Mouse (Mus musculus): ENCODE results near the gene Ipo7.
"Not testable (repeated sequence)": the region's sequence is repeated elsewhere in the genome, so short reads cannot be mapped to it uniquely, and the experiment has no call there.

Gene Ipo7

DNA sequence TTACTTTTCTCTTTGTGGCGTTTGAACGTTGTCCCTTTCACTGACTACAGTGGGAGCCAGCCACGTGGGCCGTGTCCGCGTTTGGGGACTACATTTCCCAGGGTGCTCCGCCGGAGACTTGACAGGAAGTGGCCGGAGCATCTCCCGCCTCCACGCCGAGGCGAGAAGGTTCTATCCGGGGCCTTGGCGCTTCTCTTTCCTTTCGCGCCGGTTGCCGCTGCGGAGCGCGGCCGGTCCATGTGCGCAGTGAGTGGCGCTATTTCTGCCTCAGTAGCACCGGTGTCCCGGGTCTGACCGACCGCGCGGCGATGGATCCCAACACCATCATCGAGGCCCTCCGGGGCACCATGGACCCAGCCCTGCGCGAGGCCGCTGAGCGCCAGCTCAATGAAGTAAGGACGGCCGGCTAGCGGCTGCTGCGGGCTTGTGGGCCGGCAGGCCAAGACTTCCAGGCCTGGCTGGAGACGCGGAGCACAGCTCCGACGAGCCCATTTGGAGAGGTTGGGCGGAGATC lies at the start of gene Ipo7:
Gene Ipo7 (plus strand): TSS at position 158 of the 514 bp plus-strand sequence.
- DNase-seq = peak; percentile 94

DNA sequence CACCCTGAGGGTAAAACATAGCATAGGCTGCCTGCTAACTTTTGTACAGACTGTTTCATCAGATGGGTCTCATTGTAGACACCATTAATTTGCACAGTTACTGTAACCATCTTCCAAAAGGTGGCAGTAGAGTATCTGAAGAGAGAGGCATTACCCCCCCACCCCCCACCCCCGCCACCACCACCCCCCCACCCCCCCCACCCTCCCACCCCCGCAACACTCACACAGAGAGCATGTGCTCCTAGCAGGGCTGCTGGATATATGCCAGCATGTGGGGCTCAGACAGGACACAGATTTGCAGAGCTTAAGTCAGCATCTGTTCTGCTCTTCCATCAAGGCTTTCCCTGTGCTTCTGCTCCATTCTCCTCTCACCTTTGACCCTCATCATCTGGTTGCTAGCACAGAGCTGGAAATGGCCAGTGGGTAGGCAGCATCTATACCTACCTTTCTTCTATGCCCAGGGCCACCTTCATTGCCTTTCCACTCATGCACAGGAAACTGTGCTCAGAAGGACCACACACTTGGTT lies 49.1 kb upstream of the Ipo7 start:
- DNase-seq = peak; percentile 58 to 70

- DNase-seq = no peak
Observed at GRCm38 (mm10) chr7:109969542-109969941, 48.5 kb upstream of the Ipo7 start.

GRCm38 (mm10) chr7:109975966-109976715 lies 41.9 kb upstream of the Ipo7 start:
- no peak for DNase-seq

GRCm38 (mm10) chr7:109977131-109977530 lies 40.9 kb upstream of the Ipo7 start:
- peak in 1 of 2 experiments; percentile 31 for DNase-seq

DNA sequence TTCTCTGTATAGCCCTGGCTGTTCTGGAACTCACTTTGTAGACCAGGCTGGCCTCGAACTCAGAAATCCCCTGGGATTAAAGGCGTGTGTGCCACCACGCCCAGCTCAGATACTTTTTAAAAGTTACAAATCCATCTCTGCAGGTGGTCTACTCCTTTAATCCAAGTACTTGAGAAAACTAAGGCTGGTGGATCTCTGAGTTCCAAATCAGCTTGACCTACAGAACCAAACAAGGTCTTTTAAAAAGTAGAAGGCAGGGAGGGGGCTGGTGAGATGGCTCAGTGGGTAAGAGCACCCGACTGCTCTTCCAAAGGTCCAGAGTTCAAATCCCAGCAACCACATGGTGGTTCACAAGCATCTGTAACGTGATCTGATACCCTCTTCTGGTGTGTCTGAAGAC lies 33.5 kb upstream of the Ipo7 start:
- not testable (repeated sequence) for DNase-seq

- no peak for DNase-seq
Observed at GRCm38 (mm10) chr7:109985661-109986132, 32.4 kb upstream of the Ipo7 start.

- DNase-seq = peak; percentile 99 to 100
Observed at GRCm38 (mm10) chr7:109986133-109986669, 31.9 kb upstream of the Ipo7 start.

DNA sequence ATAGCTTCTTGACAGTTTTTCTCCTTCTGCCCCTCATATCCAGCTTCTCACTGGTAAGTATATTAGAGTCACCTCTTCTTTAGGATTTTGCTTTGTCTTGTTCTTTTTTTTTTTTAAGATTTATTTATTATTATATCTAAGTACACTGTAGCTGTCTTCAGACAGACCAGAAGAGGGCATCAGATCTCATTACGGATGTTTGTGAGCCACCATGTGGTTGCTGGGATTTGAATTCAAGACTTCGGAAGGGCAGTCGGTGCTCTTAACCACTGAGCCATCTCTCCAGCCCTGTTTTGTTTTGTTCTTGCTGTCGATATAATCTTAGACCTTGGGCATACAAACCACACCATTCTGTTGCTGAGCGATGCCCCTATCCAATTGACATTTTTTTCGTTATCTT lies 31.3 kb upstream of the Ipo7 start, which contains the start of gene Tmem41b:
Gene Tmem41b (minus strand): TSS at position 155 of the 400 bp plus-strand sequence.
- not testable (repeated sequence) for DNase-seq

- no peak for DNase-seq
Observed at GRCm38 (mm10) chr7:109991286-109991685, 26.8 kb upstream of the Ipo7 start.

DNA sequence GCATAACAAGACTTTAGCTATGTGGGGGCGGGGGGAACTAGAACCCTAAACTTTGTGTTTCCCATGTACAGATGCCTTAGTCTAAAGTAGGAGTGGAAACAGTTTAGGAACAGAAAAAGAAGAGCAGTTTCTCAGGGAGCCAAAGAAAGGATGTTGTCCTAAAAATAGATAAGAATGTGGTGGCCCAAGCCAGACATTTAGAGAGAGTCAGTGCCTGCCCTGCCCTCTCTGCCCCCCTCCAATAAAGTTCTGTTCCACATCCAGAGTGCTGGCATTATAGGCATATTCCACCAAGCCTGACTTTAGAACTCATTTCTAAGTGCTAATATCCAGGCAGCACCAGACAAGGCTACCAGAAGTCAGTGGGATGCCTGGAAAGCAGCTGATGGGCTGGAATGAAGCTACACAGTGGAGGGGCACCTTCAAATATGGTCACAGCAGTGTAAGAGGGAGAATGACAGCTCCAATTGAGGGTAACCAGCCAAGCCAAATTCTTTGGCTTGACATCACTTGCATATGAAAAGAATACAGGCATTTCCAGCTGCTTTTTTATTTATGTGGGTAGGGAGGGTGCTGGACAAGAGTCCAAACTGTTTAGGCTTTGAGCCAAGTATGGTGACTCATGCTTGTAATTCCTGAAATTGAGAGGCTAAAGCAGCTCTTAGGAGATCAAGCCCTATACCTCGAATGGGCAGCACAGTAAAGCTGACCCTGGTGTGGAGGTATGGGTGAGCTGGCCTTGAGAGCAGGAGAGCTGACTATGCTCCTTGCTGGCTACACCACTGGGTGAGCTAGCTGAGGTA lies 24.7 kb upstream of the Ipo7 start:
- DNase-seq = peak; percentile 35 to 66

DNA sequence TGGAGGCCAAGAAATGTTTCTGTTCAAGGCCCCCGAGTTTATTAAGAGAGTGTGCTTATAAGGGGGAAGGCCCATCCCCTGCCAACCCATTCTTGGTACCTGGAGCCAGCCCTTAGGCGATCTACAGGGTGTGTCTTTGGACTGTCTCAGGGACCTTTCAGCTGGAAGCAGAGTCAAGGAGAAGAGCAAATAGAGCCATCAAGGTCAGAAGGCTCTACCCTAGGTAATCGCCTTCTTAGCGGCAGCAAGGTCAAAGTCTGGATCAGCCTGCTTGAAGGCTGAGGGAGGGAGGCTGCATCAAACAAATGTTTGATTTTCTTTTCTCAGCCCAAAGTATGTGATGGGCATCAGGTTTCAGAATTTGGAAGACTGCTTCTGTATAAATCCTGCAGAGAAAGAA lies 19.7 kb upstream of the Ipo7 start:
- no peak for DNase-seq

DNA sequence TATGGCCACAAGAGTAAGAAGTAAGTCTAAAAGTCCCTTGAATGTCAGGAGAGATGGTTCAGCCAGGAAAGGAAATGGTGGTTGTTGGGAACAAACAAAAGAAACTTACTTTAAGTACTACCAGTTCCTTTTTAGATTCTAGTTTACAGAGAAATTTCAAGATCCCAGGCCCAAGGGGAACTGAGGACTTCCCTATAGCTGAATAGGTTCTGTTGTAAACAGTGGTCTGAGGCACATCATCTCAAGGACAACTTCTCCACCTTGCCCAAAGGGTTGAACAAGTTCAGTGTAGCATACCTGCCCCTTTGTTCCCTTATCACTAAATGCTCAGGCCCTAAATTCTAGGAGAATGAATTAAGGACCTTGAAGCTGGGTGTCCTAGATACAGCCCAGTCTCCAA lies 16.0 kb upstream of the Ipo7 start:
- DNase-seq = no peak

DNA sequence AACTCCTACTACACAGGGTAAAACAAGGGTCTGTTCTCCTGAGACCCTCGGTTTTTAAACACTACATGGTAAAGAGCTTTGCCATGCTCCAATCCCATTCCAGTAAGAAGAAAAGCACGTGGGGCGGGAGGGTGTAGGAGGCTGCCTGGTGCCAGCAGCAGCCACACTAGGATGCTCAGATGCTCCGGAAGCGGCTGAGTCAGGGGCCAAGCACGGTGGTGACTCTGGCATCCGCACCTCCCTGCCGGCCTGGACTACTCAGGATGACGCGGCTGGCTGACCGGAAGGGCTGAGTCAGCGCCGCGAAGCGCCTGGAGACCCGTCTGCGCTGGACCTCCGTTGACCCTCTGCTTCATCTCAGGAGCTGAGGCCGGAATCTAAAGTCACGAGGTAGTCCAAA lies 15.1 kb upstream of the Ipo7 start:
- DNase-seq = peak; percentile 68 to 76

DNA sequence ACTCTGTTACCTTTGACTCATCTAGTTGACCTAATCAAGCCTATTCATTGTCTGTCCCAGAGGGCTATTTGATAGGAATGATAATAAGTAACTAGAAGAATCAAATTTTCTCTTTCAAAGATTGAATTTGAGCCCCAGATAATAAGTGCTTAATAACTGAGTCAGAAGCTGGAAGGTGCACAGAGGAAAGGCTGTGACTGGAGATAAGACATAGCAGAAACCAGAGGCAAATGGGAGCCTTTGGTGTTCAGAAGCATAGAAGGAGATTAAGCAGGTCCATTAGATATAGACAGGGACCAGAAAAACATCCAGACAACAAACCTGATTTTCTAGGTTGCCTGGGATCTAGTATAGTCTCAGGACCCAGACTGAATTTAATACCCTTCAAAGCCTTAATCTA lies 12.1 kb upstream of the Ipo7 start:
- no peak for DNase-seq

DNA sequence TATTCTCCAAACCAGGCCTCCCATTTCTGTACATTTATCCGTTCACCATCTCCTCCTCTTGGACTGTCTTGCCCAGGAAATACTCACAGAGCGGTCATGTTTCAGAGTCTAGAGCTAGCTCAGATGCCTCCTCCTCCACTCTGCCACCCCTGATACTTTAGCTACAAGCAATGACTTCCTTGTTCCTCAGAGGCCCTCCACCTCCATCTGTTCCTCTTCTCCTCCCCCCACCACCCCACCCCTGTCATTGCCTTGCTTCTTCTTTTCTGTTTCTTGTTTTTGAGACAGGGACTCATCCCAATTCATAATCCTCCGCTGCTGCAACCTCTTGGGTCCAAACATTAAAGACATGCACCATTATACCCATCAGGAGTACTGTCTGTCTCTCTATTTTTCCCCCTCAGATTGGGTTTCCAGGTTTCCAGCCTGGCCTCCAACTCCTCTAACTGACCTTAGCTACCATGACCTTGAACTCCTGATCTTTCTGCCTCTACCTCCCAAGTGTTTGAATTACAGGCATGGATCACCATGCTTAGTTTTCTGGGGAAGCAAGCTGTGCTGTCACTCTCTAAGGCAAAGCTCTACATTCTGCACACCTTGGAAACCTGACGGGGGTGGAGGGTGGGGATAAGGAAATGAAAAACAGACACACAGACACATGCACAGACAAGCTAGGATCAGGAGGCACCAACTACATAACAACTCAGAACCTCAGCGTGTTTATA lies 11.4 kb upstream of the Ipo7 start:
- DNase-seq = peak in 1 of 2 experiments; percentile 9

DNA sequence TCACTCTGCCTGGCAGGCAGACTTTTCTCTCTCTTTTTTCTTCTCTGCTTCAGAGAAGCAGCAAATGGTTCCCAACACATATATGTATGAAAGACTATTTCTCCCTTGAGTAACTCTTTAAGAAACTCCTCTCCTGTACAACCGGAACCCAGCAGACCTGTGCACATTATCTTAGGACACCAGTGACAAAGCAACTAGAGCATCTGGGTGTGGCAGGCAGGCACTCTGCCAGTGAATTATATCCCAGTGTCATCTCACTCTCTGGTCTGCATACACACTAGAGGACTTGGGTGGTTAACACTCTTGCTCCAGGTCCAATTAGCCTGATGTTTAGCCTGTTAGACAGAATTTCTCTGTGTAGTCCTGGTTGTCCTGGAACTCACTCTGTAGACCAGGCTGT lies 9.6 kb upstream of the Ipo7 start:
- DNase-seq = no peak

DNA sequence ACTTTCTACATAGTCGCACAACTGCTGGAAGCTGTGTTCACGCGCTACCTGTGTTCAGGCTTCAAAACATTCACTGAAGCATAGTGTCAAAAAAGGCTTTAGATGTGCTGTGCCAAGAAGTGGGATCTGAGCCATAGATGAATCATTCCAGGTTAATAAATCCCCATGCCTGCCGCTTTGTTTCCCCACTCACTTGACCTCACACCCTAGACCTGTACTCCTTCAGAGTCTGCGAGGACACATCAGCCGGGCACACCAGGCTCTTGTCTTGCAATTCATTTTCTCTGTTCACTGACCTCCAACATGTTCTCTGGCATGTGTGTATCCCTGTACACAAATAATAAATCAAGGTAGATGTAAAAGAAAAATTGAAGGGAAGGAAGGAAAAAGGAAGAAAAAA lies 9.0 kb upstream of the Ipo7 start:
- DNase-seq = no peak

GRCm38 (mm10) chr7:110011417-110011816 lies 6.7 kb upstream of the Ipo7 start:
- no peak for DNase-seq

DNA sequence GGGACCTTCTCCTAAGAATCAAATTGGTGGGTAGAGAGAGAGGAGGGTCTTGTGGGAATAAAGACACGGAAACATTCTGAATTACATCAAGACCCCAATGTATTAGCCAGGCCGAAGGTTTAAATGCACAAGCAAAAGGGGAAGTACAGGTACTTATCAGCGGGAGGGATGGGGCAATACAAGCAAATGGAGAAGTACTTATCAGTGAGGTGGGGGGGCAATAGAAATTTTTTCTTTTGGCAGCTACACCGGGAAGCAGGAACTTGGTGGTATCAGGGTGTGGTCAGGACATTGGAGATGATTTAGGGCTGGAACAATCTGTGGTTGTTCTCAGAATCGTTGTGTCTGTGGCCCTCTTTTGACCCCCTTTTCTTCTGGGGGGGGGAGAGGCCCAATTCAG lies 3.8 kb upstream of the Ipo7 start:
- no peak for DNase-seq

DNA sequence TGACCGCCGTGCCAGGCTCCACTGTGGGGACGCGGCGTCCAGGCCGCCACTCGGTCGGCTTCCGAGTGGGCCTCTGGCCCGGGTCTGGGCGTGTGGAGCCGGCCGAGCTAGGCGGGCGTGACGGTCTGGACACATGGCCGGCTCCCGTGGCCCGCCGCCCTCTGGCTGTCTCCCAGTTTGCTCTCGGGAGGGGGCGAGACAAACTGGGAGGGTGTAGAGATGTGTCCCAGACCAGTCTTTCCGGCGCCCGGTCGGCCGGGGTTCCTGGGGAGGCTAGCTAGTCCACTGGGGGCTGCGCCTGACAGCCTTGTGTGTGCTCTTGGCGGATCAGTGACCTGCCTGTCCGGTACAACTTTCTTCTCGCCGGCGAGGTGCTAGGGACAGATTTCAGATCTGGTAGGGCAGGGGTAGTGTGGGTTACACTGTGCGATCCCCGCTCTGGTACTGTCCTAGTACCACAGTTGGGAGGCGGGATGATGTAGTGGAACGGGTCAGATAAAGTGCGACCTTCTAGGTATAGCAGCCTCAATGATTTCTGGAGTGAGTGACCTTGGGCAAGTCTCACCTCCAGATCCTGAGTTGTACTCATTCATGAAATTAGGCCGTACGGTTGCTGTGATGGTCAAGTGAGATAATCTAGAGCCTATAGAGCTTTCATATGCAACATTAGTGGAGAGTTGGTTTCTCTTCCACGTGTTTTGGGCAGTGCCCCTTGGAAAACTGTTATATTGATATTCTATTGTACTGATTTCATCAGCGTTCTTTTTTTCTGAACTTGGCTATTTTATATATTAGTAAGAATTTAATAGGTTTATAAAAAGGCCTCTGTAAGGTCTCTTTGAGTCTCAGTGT lies 783 bp downstream of the Ipo7 start:
- peak; percentile 76 to 82 for DNase-seq
